Mouse (Mus musculus) adipocyte (in vitro differentiated cells): ENCODE measurements around the gene Selenon.
"Not testable (repeated sequence)": the region's sequence is repeated elsewhere in the genome, so short reads cannot be mapped to it uniquely, and the experiment has no call there.

Experiments
- DNase-seq: peaks from one replicate; pipeline ENCODE4 v3.0.0-alpha.2; 2016; ENCODE audit warnings: low spot score

Selenon gene

DNA sequence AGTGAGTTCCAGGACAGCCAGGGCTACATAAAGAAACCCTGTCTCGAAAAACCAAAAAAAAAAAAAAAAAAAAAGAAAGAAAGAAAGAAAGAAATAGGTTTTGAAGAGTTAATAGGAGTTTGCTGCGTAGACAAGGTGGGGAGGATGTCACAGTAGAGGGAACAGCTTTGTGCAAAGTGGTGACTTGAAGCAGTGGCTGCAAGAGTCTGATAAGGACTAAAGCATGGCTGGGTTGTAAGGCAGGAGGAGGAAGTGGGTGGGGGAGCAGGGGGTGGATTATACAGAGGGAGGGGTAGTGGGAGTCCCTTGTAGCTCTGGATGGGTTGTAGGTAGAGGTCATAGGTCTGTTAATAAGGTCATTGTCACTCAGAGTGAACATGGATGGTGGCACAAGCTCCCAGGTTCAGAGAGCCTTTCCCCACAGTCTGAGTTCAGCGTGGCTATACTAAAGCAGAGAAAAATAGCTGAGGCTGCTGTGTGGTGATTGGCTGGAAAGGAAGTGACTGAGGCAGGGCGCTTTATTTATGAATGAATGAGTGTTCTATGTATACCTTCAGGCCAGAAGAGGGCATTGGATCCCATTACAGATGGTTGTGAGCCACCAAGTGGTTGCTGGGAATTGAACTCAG lies 45.9 kb downstream of the Selenon start:
- DNase-seq, result no peak

DNA sequence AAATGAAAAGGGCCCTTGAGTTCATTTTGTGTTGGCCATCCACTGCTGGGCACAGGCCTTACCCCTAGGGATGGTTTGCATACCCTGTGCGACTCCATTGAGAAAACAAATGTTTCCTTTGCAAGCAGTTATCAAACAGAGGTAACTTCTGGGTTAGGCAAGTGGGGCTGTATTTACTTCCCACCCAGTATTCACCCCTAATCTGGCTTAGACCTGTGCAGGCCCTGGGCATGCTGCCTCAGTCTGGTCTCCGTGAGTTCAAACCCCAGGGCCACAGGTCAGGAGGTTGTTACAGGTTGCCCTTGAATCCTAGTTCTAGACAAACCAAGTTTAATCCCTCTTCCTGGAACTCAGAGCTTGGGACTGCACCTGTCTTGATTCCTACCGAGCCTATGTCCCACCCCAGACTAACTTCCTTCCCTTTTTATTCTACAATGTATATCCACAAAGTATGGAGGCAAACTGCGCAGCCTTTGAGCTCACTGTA lies 46.6 kb downstream of the Selenon start:
- no peak for DNase-seq

DNA sequence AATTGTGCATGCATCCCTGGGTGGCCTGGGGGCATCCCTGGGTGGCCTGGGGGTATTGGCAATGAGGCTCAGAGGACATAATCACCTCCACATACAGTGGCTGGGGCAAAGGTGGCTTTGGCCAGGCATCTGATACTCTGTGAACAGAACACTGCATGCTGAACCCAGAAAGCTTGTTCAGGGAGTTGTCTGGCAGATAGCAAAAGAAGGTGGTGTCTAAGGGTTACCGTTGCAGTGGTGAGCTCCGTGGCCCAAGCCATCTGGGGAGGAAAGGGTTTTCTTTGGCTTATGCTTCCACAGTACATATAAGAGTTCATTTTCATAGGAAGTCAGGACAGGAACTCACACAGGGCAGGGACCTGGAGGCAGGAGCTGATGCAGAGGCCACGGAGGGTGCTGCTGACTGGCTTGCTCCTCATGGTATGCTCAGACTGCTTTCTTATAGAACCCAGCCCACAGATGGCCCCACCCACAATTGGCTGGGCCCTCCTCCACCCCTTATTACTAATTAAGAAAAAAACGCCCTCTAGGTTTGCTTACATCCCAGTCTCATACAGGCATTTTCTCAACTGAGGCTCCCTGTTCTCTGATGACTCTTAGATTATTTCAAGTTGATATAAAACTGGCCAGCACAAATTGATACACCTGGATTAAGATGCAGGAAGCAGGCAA lies 48.1 kb downstream of the Selenon start:
- no peak for DNase-seq

DNA sequence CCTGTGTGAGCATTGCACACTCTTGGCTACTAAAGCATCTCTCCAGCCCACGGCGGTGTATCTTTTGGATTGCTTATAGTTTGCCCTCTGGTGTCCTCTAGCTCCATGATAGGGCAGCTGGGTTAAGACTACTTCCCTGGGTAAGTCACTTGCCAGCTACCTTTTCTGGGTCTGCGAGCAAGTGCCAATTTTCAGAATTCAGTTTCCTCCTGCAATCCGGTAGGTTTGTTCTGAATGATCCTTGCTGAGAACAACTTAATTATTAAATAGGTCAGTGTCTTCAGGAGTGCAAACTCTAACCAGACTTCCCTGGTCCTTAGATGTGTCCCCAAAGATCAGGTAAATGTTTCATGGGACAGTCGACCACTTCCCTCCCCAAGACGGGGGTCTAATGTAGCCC lies 50.9 kb downstream of the Selenon start:
- no peak for DNase-seq

DNA sequence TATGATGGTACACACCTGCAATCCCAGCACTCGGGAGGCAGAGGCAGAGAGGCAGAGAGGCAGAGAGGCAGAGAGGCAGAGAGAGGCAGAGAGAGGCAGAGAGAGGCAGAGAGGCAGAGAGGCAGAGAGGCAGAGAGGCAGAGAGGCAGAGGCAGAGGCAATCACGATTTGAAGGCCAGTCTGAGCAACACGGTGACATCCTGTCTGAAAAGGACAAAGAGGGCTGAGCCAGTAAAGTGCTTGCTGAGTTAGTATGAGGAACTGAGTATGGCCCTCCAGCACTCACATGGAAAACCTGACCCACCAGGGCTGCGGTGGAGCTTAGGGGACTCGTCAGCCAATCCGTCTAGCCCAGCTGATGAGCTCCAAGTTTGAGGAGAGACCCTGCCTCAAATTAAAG lies 53.0 kb downstream of the Selenon start:
- not testable (repeated sequence) for DNase-seq

DNA sequence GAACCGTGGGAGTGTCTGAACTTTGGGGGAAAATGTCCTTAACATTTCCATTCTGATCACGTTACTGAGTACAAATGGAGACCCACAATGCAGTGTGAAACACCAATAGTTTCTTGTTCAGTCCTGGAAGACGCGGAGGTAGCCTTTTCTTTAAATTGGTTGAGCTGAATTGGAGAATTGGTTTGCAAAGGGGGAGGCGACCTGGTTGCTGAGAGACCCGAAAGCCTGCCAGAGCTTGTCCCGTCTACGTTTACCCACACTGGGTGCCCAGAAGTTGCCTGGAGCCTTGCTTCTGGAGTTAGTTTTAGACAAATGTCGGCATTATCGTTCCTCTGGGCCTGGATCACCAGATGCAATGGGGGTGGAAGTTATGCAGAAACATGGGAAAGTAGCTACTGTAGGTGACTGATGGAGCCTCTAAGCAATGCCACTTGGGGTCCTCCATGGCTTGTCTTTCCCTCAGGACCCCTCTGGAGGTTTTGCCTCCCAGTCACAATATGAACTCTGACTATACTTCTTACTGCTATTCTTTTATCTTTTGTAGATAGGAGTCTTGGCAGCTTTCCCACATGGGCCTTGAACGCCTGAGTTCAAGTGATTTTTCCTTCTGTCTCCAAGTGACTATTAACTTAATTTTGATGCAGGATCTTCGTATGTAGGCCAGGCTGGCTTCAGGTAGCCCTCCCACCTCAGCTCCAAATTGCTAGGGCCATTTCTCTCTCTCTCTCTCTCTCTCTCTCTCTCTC lies 53.8 kb downstream of the Selenon start:
- DNase-seq, result no peak

DNA sequence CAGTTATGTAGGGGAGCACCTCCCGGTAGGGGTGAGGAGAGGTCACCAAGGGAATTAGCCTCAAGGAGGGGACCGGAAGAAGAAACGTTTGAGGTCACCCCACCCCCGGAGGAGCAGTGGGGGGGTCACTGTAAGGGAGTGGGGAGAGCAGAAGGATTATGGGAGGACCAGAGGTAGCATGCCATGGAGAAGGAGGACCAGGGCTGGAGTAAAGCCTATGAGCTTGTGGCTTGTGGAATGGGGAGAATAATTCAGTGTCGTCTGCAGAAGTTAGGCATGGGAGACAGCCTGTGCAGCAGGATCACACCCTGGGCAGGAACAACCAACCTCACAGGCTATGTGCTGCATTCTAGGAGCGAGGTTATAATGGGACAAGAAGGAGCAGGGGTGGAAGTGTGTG lies 54.7 kb downstream of the Selenon start:
- no peak for DNase-seq

DNA sequence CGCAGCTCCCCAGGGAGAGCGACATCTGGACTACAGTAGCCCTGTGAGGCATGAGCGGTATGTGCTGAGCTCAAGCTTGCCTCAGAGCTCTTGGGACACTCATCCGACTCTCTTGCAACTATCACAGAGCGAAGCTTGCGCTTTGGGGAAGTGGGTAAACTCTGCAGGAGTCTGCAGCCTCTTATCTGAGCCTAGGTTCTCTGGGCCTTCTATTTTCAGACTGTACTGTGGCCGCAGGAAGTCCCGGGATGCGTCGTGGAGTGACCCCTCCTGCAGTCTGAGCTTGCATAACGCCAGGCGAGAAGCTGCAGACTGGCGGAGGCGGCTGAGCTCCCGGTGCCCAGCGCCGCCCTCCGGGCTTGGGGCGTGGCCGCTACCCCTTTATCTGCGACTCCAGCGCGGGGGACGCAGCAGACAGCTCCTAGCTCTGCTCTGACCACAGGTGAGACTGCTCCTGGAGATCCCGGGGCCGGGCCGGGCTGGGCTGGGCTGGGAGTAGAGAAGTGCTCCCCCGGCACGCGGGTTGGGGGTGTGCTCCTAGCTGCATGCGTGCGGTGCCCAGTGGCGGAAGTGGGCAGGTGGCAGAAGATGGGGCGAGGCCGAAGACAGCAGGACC lies 55.3 kb downstream of the Selenon start, which contains the start of gene Paqr7:
Gene Paqr7, plus strand, starts transcription at position 103 of the 616 bp plus-strand sequence.
- peak; percentile 28 for DNase-seq

DNA sequence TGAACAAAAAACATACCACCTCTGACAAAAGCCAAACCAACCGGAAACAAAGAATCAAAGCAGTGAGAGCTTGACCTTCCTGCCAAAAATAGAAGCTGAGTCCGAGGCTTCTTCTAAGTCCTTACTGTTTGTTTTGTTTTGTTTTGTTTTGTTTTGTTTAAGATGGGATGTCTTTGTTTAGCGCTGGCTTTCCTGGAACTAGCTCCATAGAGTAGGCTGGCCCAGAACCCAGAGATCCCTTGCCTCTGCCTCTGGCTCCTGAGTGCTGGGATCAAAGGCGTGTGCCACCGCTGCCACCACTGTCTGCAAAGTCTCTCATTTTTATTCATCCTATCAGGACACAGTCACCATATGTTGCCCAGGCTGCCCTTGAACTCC lies 56.4 kb downstream of the Selenon start:
- DNase-seq, result no peak

DNA sequence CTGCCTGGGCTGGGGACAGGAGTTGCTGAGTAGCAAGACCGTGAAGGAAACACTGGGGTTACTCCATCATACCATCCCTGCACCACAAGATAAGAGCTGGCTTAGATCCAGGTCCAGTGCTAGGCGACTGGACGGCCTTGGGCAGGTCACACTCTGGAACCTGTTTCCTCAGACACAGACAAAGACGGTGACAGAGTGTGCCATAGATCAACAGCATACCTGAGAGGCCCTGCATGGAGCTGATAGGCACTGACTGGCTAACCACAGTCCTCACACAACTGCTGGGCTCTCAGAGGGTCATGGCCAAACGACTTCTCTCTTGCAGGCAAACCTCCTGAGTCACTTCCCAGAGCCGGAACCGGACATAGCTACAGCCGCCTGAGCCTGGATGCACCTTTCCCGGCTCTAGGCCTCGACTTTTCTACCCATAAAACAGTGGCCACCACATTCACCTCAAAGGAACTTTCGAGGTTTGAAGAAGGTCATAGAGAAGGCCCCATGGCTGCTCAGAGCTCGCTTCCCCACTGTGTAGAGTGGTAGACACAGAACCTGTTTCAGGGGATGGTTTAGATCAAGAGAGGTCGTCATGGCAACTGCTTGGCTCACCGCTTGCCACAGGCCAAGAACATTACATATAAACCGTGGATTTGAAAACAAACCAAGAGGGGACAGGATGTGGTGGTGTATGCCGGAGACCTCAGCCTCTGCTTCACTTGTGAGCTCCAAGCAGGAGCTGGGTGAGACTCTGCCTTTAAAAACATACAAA lies 57.0 kb downstream of the Selenon start:
- no peak for DNase-seq

DNA sequence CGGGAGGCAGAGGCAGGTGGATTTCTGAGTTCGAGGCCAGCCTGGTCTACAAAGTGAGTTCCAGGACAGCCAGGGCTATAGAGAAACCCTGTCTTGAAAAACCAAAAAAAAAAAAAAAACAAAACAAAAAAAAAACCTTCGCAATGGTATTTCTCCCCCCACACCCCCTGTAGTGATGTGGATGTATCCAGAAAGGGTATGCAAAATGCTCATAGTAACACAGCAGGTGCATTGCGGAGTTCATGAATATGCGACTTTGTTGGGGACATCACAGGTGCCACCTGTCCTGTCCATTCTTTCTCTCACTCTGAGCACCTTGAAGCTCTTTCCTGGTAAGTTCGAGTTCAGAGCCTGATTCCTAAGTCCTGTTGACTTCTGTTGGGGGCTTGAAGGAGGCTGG lies 57.8 kb downstream of the Selenon start:
- DNase-seq, result not testable (repeated sequence)

DNA sequence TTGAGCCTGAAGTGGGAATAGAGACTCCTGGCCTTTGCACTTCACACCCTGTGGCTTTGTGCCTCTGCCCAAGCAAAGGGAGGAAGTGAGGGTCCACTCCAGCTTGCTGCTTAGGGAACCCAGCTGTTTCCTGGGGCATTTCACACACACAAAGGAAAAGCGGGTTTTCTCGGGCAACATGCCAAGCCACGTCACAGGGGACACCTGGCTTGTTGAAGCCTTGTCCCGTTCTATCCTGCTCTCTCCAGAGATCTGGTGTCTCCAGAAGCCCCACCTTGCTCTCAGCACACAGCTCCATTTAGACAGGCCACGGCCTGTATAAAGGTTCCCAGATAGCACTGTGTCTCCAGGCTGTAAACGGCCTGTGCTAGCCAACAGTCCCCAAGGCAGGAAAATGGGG lies 60.2 kb downstream of the Selenon start:
- no peak for DNase-seq

DNA sequence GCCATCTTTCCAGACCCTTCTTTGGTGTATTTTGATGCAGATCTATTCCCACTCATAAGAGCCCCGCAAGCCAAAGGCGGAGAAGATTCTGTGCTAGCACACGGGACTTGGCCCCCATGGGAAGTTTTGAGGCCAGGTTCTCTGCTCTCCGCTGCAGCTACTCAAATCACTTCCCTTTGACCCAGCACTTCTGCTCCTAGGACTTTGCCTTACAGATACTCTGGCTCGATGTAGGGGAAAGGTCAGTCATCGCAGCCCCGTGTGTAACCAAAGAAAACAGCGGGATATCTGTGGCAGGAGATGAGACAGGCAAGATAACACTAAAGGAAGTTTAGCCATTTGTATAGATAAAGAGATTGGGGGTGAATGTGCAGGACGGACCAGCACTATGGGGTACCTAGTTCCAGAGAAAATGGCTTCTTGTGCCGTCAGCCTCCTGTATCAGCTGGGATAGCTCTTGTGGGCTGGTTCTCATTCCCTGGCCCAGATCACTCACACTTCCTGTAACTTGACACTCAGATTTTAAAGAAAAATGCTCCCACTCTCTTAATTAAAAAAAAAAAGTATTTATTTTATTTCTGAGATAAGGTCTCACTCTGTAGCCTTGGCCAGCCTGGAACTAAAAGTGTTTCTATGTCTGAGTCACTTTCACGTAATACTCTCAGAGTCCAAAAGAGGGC lies 61.8 kb downstream of the Selenon start:
- peak; percentile 55 for DNase-seq

DNA sequence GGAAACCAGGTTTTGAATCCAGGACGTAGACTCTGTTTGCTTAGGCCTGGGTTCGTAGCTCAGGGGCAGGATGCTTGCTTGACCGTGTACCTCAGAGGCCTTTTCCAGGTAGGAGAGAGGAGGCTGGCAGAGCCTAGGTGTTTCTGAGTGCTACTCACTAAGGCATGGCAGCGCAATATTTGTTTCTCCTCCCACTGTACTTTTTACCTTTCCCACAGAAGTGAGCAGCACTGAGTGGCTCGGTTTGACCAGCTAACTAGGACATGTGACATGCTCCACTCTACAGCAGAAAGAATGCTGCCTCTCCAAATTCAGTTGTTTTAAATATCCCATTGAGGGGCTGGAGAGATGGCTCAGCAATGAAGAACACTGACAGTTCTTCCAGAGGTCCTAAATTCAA lies 63.8 kb downstream of the Selenon start:
- no peak for DNase-seq
